Mouse (Mus musculus): ENCODE data around the gene Bcar3. TPM values are rescaled to one million over a fixed set of nuclear protein-coding genes. Genes with fewer than 3 reads are reported as not detected.
A peak's percentile ranks its signal among the peaks of the same experiment; 100 is the strongest.

Gene Bcar3
- polyA plus RNA-seq, 1 experiment from 2014 or later = 7.9 TPM

DNA sequence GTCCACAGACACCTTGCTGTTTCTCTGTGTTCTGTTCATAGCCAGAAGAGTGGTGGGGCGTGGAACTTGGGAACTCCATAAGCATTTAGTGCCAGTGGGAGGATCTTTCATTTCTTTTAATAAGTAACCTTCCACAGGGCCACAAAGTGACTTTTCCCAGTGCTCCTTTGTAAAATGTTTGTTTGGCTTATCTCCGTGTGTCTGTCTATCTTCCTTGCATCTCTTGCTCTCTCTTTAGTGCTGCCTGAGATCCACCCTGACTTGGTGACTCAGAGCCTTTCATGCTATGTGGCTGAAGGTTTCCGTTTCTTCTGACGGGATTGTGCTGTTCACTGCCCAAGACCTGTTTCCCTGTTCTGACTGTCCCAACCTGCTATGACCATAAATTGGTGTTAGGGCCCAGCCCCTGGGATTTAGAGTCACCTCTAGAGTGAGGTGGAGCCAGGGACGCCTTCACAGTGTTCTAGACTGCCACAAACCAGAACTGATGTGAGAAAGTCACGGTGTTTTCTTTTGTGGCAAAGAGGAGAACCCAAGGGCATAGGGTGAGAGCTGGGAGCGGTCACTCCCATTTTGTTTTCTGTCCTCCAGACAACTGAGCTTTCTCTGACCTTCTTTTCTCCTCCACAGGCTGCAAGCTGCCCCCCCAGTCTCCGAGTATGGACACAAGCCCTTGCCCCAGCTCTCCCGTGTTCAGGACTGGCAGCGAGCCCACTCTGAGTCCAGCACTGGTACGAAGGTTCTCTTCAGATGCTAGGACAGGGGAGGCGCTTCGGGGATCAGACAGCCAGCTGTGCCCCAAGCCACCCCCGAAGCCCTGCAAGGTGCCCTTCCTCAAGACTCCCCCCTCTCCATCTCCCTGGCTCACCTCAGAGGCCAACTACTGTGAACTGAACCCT, 218.0 kb downstream of the Bcar3 start:
- H3K4me2 ChIP-seq = no peak overlapping the region
- no peaks in the 10 kb centered on the region for H3K36me3 ChIP-seq
- no peak for ATAC-seq (ENCODE audit: low FRiP score)
- H3K9ac ChIP-seq = no peak overlapping the region
- 90% methylated on average over 14 of the region's 14 CpGs for WGBS
- H3K9me3 ChIP-seq = no peaks in the 10 kb centered on the region
- no peak overlapping the region for H3K27ac ChIP-seq
- H3K27me3 ChIP-seq = no peaks in the 10 kb centered on the region
- H3K4me3 ChIP-seq = no peak overlapping the region
- H3K4me1 ChIP-seq (replicated peaks) = peaks cover 5% of the 10 kb centered on the region

DNA sequence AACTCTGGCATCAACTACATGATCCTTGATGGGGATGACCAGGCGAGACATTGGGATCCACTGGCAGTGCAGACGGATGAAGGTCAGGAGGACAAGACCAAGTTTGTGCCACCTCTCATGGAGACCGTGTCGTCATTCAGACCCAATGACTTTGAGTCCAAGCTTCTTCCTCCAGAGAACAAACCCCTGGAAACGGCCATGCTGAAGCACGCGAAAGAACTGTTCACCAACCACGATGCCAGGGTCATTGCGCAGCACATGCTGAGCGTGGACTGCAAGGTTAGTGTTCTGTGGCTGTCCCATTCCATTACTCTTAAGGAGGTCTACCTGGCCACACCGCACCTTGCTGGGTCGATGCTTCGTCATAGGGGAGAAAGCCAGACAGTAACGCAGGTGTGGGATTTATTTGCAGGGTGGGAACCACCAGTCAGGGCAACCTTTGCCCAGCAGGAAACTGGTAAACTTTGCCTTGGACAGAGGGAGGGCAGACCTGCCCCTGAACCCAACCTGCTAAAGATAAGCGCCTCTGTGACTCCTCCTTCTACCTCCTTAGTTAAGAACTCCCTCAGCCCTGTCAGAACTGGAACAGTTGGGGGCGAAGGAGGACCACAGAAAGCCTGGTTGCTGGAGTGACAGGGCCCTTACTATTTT, 218.9 kb downstream of the Bcar3 start:
- Histone ChIP-seq H3K36me3 (no peaks in the 10 kb centered on the region), H3K4me2 (no peak overlapping the region), H3K27me3 (no peaks in the 10 kb centered on the region), H3K9me3 (no peaks in the 10 kb centered on the region), H3K4me1 (replicated peaks) (peaks cover 14% of the 10 kb centered on the region), H3K4me3 (no peak overlapping the region), H3K9ac (no peak overlapping the region), H3K27ac (no peak overlapping the region)
- 95% methylated on average over 16 of the region's 16 CpGs for WGBS
- no peak for ATAC-seq (ENCODE audit: low FRiP score)

DNA sequence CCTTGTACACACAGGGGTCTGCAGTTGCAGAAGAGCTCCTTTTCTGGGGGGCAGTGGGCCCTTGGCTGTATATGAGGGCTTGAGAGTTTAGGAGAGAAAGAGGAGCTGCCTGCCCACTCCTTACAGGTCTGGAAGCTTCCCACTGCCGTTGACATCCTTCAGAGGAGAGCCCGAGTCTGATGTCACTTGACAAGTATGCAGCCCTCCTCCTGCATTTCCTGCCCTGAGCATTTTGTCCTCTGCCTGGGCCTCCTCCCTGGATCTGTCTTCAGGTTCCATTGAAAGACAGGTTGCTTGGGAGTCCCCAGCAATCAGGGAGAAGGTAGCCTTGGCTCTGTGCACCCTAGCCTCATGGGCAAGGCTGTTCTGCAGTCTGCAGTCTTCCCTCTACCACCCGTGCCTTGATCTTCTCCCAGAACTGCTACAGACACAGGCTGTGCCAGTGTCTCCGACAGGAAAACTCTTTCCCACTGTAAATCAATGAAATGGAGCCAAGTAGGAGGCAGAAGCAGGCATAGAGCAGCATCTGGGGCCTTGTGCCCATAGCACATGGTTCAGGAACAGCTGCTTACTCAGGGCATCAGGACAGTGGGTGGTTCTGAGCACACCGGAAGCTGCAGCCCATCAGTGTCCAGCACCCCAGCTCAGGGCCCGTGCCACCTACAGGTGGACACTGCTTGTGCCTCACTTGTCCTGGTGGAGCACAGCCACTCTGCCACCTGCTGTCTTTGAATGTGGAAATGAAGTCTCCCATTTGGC, 221.8 kb downstream of the Bcar3 start:
- 87% methylated on average over 6 of the region's 6 CpGs for WGBS
- no peak overlapping the region for H3K27ac ChIP-seq
- no peak overlapping the region for H3K9ac ChIP-seq
- no peak for ATAC-seq (ENCODE audit: low FRiP score)
- H3K27me3 ChIP-seq = no peaks in the 10 kb centered on the region
- no peaks in the 10 kb centered on the region for H3K36me3 ChIP-seq
- peaks cover 32% of the 10 kb centered on the region for H3K4me1 ChIP-seq (replicated peaks)
- no peaks in the 10 kb centered on the region for H3K9me3 ChIP-seq
- H3K4me2 ChIP-seq = no peak overlapping the region
- H3K4me3 ChIP-seq = no peak overlapping the region

DNA sequence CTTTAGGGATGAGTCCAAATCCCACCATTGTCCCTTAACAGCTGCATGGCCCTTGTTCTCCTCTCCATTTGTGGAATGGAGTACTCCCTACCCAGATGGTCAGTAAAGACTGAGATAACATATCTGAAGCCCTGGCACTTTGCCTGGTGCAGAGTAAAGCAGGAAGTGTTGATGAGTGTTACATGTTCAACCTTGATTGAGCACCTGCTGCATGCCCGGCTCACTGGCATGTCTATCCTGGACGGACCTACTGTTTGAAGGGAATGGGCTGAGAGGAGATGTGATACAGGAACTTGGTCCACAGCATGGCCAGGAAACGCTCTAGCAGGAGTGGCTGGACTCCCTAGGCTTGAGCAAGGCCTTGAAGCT, 222.4 kb downstream of the Bcar3 start:
- no peak overlapping the region for H3K27ac ChIP-seq
- no peak overlapping the region for H3K4me2 ChIP-seq
- no peak for ATAC-seq (ENCODE audit: low FRiP score)
- H3K4me1 ChIP-seq (replicated peaks) = peaks cover 32% of the 10 kb centered on the region
- no peaks in the 10 kb centered on the region for H3K9me3 ChIP-seq
- H3K4me3 ChIP-seq = no peak overlapping the region
- H3K9ac ChIP-seq = no peak overlapping the region
- no peaks in the 10 kb centered on the region for H3K36me3 ChIP-seq
- H3K27me3 ChIP-seq = no peaks in the 10 kb centered on the region
- WGBS = 94% methylated on average over 3 of the region's 3 CpGs

DNA sequence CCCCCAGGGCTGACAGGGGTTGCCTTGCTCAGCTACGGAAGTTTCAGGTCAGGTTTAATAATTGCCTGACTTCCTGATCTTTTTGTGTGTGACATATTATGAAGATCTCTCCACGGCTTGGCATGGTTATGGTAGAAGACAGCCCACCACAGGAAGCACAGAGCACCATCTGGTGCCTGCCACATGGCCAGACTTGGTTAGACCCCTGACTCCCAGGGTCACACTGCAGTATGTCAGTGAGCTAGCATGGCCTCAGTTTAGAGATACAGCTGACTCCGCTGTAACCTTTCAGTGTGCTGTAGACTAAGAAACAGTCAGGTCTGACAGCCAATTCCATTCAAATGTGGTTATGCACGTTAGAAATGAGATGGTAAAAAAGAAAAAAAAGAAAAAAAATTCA, 223.8 kb downstream of the Bcar3 start:
- 0 out of 2 replicates have a peak overlapping the region, but pooled peaks have one; percentile 1 for H3K4me2 ChIP-seq
- H3K4me3 ChIP-seq = no peak overlapping the region
- H3K9me3 ChIP-seq = no peaks in the 10 kb centered on the region
- no peaks in the 10 kb centered on the region for H3K27me3 ChIP-seq
- peak overlapping the region; percentile 81 for H3K27ac ChIP-seq
- H3K9ac ChIP-seq = no peak overlapping the region
- peaks cover 32% of the 10 kb centered on the region for H3K4me1 ChIP-seq (replicated peaks)
- no peaks in the 10 kb centered on the region for H3K36me3 ChIP-seq
- WGBS = 52% methylated on average over 4 of the region's 4 CpGs
- 0 out of 2 replicates have a peak, but pooled peaks have one; percentile 23 for ATAC-seq (ENCODE audit: low FRiP score)

DNA sequence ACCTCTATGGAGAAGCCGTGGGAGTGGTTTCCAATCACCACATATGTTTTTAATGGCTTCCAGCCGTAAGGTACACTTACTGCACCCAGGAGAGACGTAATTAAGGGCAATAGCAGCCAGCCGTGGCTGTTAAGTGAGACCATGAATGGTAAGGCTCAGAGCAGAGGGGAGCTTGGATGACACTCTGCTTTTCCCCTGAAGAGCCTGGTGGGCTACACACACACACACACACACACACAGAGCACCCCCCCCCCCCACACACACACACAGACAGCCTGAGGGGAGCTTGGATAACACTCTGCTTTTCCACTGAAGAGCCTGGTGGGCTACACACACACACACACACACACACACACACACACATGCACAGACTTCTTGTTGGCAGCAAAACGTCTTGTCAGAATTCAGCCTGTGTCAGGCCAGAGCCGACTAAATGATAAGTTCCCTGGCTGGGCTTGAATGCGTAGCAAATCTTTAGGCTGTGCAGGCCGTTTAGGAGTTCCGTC, 224.3 kb downstream of the Bcar3 start:
- H3K27ac ChIP-seq = peak overlapping the region; percentile 81
- H3K4me1 ChIP-seq (replicated peaks) = peaks cover 32% of the 10 kb centered on the region
- H3K36me3 ChIP-seq = no peaks in the 10 kb centered on the region
- no peak overlapping the region for H3K4me3 ChIP-seq
- no peak overlapping the region; the same call in 1 of the 2 replicates for H3K9ac ChIP-seq
- no peaks in the 10 kb centered on the region for H3K27me3 ChIP-seq
- H3K4me2 ChIP-seq = 0 out of 2 replicates have a peak overlapping the region, but pooled peaks have one; percentile 1
- peak; percentile 75 for ATAC-seq (ENCODE audit: low FRiP score)
- H3K9me3 ChIP-seq = no peaks in the 10 kb centered on the region
- 32% methylated on average over 9 of the region's 9 CpGs for WGBS

DNA sequence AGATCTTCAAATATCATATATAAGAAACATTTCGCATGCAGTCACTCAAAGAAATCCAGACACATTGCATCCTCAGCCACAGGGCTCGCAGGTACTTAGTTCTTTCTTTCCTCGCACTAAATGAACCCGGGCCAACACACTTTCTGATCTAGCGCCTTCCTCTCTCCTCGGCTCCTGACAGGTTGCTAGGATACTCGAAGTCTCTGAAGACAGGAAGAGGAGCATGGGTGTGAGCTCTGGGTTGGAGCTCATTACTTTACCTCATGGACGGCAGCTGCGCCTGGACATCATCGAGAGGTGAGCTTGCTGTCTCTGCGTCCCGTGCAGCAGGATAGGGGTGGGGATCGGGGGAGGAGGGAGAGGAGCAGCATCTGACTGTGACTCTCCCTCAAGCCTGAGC, 225.1 kb downstream of the Bcar3 start:
- Histone ChIP-seq H3K27ac (peak overlapping the region; percentile 81), H3K4me3 (no peak overlapping the region), H3K4me2 (0 out of 2 replicates have a peak overlapping the region, but pooled peaks have one; percentile 15), H3K9ac (no peak overlapping the region), H3K4me1 (replicated peaks) (peaks cover 32% of the 10 kb centered on the region), H3K36me3 (no peaks in the 10 kb centered on the region), H3K27me3 (no peaks in the 10 kb centered on the region), H3K9me3 (no peaks in the 10 kb centered on the region)
- no peak for ATAC-seq (ENCODE audit: low FRiP score)
- 45% methylated on average over 13 of the region's 13 CpGs for WGBS

DNA sequence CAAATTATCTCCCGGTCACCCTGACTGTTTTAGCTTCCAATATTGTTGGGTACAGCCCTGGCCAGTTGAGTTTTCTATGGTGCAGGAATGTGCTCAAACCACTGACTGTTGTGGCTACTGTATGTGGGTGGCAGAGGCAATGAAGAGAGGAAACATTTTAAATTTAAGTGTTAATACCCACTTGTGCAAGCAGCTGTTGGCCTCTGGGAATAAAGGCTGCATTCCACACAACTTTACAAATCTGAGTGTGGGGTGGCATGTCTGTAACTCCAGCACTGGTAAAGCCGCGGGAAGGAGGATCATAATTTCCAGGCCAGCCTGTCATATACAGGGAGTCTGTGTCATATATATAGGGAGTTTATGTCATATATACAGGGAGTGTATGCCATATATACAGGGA, 226.4 kb downstream of the Bcar3 start:
- WGBS = 71% methylated on average over 3 of the region's 3 CpGs

DNA sequence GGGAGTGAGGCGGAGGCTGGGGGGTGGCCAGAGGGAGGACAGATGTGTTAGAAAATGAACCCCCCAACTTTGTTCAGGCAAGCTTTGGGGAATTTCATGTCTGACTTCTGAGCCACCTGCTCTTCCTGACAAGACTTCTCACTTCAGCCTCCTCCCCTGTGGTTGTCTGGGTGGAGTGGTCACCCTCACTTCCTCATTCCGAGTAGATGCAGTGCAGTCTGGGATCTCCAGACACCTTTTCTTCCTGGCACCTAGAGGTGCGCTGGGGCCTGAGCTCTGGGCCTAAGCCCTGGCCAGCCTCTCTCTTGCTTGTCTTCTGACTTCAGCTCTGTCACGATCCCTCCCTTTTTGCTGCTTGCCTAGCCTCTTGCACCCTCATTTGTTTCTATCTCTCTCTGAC, 226.9 kb downstream of the Bcar3 start:
- no peak for ATAC-seq (ENCODE audit: low FRiP score)
- no peak overlapping the region for H3K27ac ChIP-seq
- no peaks in the 10 kb centered on the region for H3K36me3 ChIP-seq
- no peaks in the 10 kb centered on the region for H3K9me3 ChIP-seq
- H3K4me1 ChIP-seq (replicated peaks) = peaks cover 32% of the 10 kb centered on the region
- no peak overlapping the region for H3K4me3 ChIP-seq
- no peak overlapping the region for H3K4me2 ChIP-seq
- H3K27me3 ChIP-seq = no peaks in the 10 kb centered on the region
- WGBS = 95% methylated on average over 4 of the region's 4 CpGs
- no peak overlapping the region for H3K9ac ChIP-seq

More for the DNA sequence above, 226.4 kb downstream of the Bcar3 start:
- H3K27me3 ChIP-seq = no peaks in the 10 kb centered on the region
- H3K9me3 ChIP-seq = no peaks in the 10 kb centered on the region
- H3K4me2 ChIP-seq = no peak overlapping the region
- no peak for ATAC-seq (ENCODE audit: low FRiP score)
- H3K36me3 ChIP-seq = no peaks in the 10 kb centered on the region
- H3K4me1 ChIP-seq (replicated peaks) = peaks cover 32% of the 10 kb centered on the region
- no peak overlapping the region for H3K9ac ChIP-seq
- H3K4me3 ChIP-seq = no peak overlapping the region
- H3K27ac ChIP-seq = no peak overlapping the region

DNA sequence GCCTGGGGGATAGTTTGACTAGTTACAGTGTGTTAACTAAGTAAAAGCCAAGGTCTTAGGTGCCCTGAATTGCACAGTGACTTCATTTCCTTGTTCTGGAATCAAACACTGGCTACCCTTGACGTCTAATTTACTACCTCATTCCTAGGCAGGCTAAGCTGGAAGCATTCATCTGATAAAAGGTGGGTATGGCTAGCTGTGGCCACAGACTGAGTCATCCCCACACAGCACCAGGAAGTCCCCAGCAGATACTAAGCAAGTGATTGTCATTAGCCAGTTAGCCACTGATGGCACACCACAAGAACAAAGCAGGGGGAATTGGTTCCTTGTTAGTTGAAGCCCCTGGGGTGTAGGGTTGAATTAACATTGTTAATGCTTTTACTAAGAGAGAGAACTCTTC, 227.4 kb downstream of the Bcar3 start:
- Histone ChIP-seq H3K9ac (no peak overlapping the region), H3K4me2 (no peak overlapping the region), H3K36me3 (no peaks in the 10 kb centered on the region), H3K27me3 (no peaks in the 10 kb centered on the region), H3K9me3 (no peaks in the 10 kb centered on the region), H3K27ac (no peak overlapping the region), H3K4me1 (replicated peaks) (peaks cover 32% of the 10 kb centered on the region), H3K4me3 (no peak overlapping the region)
- 61% methylated on average over 1 of the region's 1 CpGs for WGBS
- ATAC-seq (ENCODE audit: low FRiP score) = no peak

DNA sequence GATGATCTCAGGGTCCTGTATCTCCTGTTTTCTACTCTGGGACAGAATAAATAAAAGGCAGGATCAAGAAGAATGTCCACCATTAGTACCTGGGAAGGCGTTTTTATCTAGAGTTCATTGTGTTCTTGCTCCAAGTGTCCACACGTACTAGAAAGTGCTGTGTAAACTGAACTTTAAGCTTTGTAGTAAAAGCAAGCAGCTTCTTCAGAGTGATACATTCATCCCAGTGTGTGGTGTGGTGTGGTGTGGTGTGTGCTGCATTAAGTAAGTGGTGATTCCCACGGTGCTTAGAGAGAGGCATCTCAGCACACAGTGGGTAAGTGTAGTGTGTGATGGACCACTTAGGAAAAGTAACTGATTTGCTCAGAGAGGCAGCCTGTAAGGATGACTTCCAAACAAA, 234.5 kb downstream of the Bcar3 start:
- no peaks in the 10 kb centered on the region for H3K4me1 ChIP-seq (replicated peaks)
- H3K36me3 ChIP-seq = 0 out of 2 replicates have a peak, but pooled peaks cover 6% of the 10 kb centered on the region
- no peaks in the 10 kb centered on the region for H3K9me3 ChIP-seq
- H3K27ac ChIP-seq = no peak overlapping the region
- WGBS = 93% methylated on average over 3 of the region's 3 CpGs
- no peak for ATAC-seq (ENCODE audit: low FRiP score)
- H3K27me3 ChIP-seq = no peaks in the 10 kb centered on the region
- no peak overlapping the region for H3K9ac ChIP-seq
- H3K4me3 ChIP-seq = no peak overlapping the region
- H3K4me2 ChIP-seq = no peak overlapping the region
